Mouse (Mus musculus) erythroblast, embryonic 14.5 days (primary cell): Measurements from ENCODE around the gene Sarnp.

Experiments used
- GATA1 ChIP-seq: IDR thresholded peaks from 2 replicates; pipeline ENCODE4 v1.6.1; 2012; ENCODE audit warnings: low read length, inconsistent platforms, mixed read lengths
- TAL1 ChIP-seq: IDR thresholded peaks from 3 replicates; pipeline ENCODE4 v1.6.1; 2012; ENCODE audit warnings: low read length, inconsistent platforms, mixed read lengths

GRCm38 (mm10) chr10:128790398-128791124, 26.6 kb upstream of the Sarnp start, which contains the start of gene Mmp19:
- TF ChIP-seq TAL1 (no peak), GATA1 (no peak)
